Mouse (Mus musculus) lung, postnatal 14 days (tissue): ENCODE results near the gene A330070K13Rik.

Source experiments
- DNase-seq: peaks from one replicate; pipeline ENCODE4 v3.0.0; 2021

Gene A330070K13Rik

GRCm38 (mm10) chr5:130384222-130384912 lies at the start of gene A330070K13Rik:
Gene A330070K13Rik, minus strand, starts transcription at chr5:130384631.
- DNase-seq: no peak

DNA sequence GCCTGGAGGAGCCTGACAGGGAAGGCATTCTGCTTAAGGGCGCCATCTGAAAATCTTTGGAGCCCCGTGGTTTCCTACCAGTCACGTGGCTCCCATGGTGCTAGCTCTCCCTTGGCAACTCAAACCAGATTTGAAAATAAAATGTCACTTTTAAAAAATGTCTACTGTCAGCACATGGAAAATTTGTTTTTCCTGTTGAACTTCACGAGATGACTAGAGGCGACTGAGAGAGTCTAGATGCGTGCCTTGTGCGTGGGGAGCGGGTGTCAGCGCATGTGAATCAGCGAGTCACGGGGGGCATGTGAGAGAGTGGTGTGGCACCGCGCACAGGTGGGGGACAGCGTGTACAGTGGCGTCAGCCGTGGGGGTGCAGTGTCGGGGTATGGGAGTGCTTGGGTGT lies 27.1 kb upstream of the A330070K13Rik start:
- DNase-seq: no peak

- no peak for DNase-seq
Observed at GRCm38 (mm10) chr5:130409706-130410105, 25.3 kb upstream of the A330070K13Rik start.

- DNase-seq: peak; percentile 51
Observed at GRCm38 (mm10) chr5:130405201-130405600, 20.8 kb upstream of the A330070K13Rik start.

GRCm38 (mm10) chr5:130400136-130400917 lies 15.9 kb upstream of the A330070K13Rik start:
- DNase-seq: no peak

DNA sequence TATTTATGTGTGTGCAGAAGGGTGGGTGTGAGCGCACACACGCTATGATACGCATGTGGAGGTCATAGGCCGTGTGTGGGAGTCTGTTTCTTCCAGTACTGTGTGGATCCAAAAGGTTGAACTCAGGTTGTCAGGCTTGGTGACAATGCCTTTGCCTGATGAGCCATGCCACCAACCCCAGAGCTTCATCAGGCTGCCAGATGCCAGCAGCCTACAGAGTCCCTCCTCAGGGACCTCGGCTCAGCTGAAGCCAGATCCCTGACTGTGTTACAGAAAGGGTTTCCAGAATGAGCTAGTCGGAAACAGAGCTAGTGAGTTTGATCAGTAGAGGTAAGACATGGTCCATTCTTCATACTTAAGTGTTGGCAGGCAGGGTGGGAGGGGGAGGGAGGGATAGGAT lies 10.7 kb upstream of the A330070K13Rik start:
- DNase-seq: no peak

- no peak for DNase-seq
Observed at GRCm38 (mm10) chr5:130394386-130394785, 10.0 kb upstream of the A330070K13Rik start.

- DNase-seq: no peak
Observed at GRCm38 (mm10) chr5:130393618-130394355, 9.4 kb upstream of the A330070K13Rik start.

DNA sequence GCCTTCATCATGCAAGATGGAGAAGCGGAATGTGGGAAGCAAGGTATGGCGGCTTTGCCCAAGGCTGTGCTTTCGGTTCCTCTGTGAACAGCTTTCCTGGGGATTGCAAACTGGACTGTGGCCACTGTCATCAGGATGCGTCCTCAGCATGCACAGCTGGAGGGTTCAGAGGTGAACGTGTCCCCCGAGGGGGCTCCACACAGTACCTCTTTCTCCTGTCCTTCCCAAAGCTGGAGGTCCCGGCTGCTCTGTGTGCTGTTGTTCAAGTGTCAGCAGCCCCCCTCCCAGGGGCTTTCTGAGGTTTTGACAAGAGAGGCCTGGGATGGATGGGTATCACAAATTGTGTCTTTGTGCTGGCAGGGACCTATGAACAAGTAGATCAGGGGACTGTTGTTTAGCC lies 2.0 kb upstream of the A330070K13Rik start:
- DNase-seq: no peak

DNA sequence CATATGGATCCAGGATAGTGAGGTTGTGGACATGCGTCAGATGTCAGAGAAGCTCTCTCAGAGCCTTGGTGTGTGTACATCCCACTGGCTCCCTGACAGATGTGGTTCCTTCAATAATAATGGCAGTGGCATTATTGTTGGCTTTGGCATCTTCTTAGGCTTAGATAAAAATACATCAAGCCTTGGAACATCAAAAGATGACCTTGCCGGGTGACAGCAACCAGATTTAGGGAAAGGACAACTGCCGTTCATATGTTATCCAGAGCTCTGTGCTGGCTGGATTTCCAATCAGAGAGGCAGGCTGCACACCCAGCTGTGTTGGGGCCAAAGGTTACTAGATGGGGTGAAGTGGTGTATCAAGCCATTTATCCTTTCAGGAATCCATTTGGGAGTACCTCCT lies 9.0 kb downstream of the A330070K13Rik start:
- no peak for DNase-seq

DNA sequence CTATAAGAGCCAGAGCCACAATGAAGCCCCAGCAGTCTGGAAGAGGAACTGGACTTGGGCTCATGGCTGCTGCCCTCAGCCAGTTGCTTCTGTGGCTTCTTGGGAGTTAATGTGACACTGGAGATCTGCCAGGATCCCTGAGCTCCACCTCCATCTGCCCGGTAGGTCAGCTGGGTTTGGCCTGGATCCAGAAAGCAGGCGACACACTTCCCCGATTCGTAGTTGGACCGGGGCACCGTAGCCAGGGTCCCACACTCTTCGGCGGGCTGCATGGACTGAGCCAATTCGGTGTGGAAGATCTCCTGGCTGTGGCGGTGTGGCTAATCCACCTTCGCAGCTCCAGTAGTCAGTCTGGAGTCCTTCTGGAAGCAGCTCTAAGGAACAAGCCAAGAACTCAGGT lies 15.2 kb downstream of the A330070K13Rik start, which contains the start of gene Caln1:
TSS of gene Caln1 (plus strand) at position 219 of the 400 bp plus-strand sequence.
- no peak for DNase-seq

GRCm38 (mm10) chr5:130368236-130368635 lies 16.2 kb downstream of the A330070K13Rik start:
- DNase-seq: no peak

- DNase-seq: peak; percentile 6
Observed at GRCm38 (mm10) chr5:130363773-130364172, 20.7 kb downstream of the A330070K13Rik start.

DNA sequence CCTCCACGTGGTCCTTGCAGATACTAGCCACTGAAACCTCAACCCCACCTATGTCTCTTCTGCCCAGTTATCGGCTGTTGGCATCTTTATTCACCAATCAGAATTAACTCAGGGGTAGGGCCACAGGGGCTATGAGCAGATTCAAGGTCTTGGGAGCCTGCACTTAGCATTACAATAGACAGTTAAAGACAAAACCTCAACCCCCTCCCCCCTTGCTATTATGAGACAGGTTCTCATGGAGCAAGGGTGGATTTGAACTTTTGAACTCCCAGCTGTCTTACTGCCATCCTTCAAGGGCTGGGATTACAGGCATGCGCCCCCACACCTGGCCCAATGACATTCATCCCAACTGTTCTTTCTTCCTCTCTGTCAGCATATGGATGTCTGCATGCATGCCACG lies 21.3 kb downstream of the A330070K13Rik start:
- no peak for DNase-seq

DNA sequence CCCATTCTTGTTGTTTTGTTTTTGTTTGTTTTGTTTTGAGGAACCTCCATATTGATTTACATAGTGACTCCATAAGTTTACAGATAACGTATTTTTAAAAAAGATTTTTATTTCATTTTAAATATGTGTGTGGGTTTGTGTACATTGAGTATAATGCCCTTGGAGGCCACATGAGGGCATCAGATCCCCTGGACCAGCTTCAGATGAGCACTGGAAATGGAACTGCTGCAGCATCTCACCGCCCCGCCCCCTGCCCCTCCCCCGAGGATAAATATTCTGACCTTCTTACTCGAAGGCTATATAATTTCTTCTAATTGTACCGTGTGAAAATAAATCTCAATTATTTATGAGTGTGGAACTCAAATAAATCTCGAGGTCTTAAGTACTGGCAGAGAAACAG lies 29.2 kb downstream of the A330070K13Rik start:
- DNase-seq: no peak

DNA sequence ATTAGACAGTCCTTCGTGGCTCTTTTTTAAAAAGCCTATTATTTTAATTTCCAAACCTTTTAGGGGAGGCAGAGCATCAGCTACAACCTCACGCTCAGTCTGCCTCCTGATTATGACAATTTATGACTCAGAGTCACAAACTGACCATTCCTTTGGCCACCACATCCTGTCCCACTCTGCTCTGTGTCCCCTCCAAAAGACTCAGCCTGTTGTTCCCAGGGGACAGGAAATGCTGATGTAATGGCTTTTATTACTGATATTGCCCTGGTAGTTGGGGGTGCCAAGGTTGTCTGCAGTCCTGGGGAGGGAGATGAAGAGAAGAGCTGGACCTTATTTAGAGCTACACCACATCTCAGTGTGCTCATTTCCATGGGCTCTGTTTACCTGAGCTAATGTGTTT lies 38.6 kb downstream of the A330070K13Rik start:
- no peak for DNase-seq

- DNase-seq: no peak
Observed at GRCm38 (mm10) chr5:130344999-130345398, 39.4 kb downstream of the A330070K13Rik start.

GRCm38 (mm10) chr5:130340656-130341055 lies 43.8 kb downstream of the A330070K13Rik start:
- DNase-seq: no peak

GRCm38 (mm10) chr5:130335462-130335861 lies 49.0 kb downstream of the A330070K13Rik start:
- DNase-seq: no peak

DNA sequence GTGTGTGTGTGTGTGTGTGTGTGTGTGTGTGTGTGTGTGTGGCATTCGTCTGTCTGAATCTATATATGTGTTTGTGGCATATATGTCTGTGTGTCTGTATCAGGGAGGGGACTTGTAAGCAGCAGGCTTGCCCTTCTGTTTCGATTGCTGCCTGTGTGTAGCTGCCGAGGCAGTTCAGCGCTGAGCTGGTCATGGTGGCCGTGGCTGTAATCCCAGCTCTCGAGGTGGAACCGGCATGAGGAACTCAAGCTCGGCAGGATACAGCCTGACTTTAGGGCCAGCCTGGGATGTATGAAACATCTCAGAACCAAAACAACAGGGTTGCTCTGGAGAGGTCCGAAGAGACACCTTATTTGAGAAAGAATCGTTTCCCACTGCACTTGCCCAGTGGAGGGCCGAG lies 50.5 kb downstream of the A330070K13Rik start:
- DNase-seq: no peak

GRCm38 (mm10) chr5:130333566-130333965 lies 50.9 kb downstream of the A330070K13Rik start:
- DNase-seq: no peak

DNA sequence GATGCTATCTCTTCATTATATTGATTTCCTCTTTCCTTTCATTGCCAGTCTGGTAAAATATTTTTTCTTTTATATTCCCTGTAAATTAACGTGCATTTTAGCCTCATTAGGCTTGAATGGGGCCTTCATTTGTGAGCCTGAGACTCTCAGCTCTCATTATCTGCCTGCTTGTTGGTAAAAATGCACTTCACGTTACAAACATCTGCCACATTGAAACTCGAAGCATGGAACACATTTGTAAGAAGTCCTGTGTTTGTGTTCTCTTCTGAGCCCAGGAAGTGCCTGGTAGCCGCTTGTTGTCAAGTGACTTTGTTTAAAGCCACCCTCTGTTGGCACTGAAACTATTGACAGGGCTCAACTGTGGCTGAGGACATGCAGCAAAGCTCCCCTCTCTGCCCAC lies 53.2 kb downstream of the A330070K13Rik start:
- no peak for DNase-seq

GRCm38 (mm10) chr5:130330801-130331200 lies 53.6 kb downstream of the A330070K13Rik start:
- DNase-seq: no peak

DNA sequence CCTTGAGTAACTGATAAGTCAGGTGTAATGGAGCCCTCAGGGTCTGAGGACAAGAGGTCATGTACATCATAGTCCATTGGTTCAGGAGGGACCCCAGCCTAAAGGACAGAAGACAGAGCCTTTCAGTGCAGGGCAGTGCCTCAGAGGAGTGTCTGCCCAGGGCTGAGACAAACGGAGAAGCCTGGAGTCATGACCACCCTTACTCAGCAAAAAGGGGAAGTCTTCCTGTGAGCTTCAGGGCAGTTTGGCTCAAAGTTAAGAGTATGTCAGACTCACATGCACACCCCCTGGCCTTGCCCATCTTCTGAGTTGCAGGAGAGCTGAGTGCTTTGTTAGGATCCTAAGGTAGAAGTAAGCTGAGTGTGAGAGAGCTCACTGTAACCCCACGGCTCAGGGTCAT lies 54.5 kb downstream of the A330070K13Rik start:
- DNase-seq: no peak
